Mouse (Mus musculus) cortical plate, adult 2 months (tissue): ENCODE measurements around the gene Rasal1.

Source experiments
- CTCF ChIP-seq: fragments of 200-500 bp; IDR thresholded peaks from 2 replicates; pipeline ENCODE4 v1.5.1; 2011; ENCODE audit warnings: mild to moderate bottlenecking, control low read depth, low read length; ENCODE audit not compliant: insufficient read depth; ENCODE audit errors: extremely low read depth
- POLR2A ChIP-seq: fragments of 200-500 bp; IDR thresholded peaks from 2 replicates; pipeline ENCODE4 v1.6.1; 2011; ENCODE audit warnings: mild to moderate bottlenecking, low read length, control low read depth; ENCODE audit not compliant: insufficient read depth; ENCODE audit errors: extremely low read depth

GRCm38 (mm10) chr5:120626399-120626798 is 22.2 kb upstream of the Rasal1 start:
- TF ChIP-seq POLR2A: no peak
- no peak for TF ChIP-seq CTCF
